Mouse (Mus musculus) layer of hippocampus, adult 2 months (tissue): ENCODE measurements around the gene Kdelr1. TPM values are rescaled to one million over a fixed set of nuclear protein-coding genes. Genes with fewer than 3 reads are reported as not detected.
A peak's percentile ranks its signal among the peaks of the same experiment; 100 is the strongest.
"Not testable (repeated sequence)": the region's sequence is repeated elsewhere in the genome, so short reads cannot be mapped to it uniquely, and the experiment has no call there.

Source experiments
- DNase-seq, 2 experiments: peaks; one replicate each; pipeline ENCODE4 v3.0.0; 2022; ENCODE audit warnings: low spot score in 2 of 2
- H3K27ac ChIP-seq: fragments of 200-600 bp; 2 replicates; pipeline ENCODE4 v1.8.1; 2022
- H3K4me3 ChIP-seq: fragments of 200-600 bp; 2 replicates; pipeline ENCODE4 v1.8.1; 2022; ENCODE audit warnings: mild to moderate bottlenecking
- CTCF ChIP-seq: fragments of 200-600 bp; conservative IDR thresholded peaks from 2 replicates; pipeline ENCODE4 v1.8.1; 2022; ENCODE audit warnings: antibody characterized with exemption, mild to moderate bottlenecking, moderate library complexity
- total RNA-seq, 2 experiments: library from RNA; stranded (reverse); gene quantifications; 2 replicates each; pipeline ENCODE4 v1.2.3; 2021

Gene Kdelr1
- total RNA-seq, 2 experiments from 2014 or later = 78.4 to 81.4 TPM

GRCm38 (mm10) chr7:45856950-45857901 lies 15.3 kb upstream of the Kdelr1 start:
- Histone ChIP-seq H3K27ac (no peak overlapping the region), H3K4me3 (peak overlapping the region; percentile 46)
- DNase-seq = no peak
- TF ChIP-seq CTCF = no peak

GRCm38 (mm10) chr7:45859008-45859407 lies 13.6 kb upstream of the Kdelr1 start:
- no peak overlapping the region for H3K4me3 ChIP-seq
- no peak overlapping the region for H3K27ac ChIP-seq
- no peak for TF ChIP-seq CTCF
- no peak for DNase-seq

GRCm38 (mm10) chr7:45862804-45863203 lies 9.8 kb upstream of the Kdelr1 start:
- Histone ChIP-seq H3K27ac (no peak overlapping the region), H3K4me3 (no peak overlapping the region)
- no peak for DNase-seq
- no peak for TF ChIP-seq CTCF

- no peak for TF ChIP-seq CTCF
- DNase-seq = no peak
- Histone ChIP-seq H3K27ac (no peak overlapping the region), H3K4me3 (no peak overlapping the region)
Measured at GRCm38 (mm10) chr7:45864435-45864834, 8.1 kb upstream of the Kdelr1 start.

- Histone ChIP-seq H3K4me3 (peak overlapping the region; percentile 55), H3K27ac (peak overlapping the region; percentile 65)
- no peak for TF ChIP-seq CTCF
- DNase-seq = peak; percentile 68 to 82
Measured at GRCm38 (mm10) chr7:45865925-45866910, 6.4 kb upstream of the Kdelr1 start.

- Histone ChIP-seq H3K27ac (no peak overlapping the region), H3K4me3 (no peak overlapping the region)
- TF ChIP-seq CTCF = no peak
- DNase-seq = no peak
Measured at GRCm38 (mm10) chr7:45867871-45868270, 4.7 kb upstream of the Kdelr1 start.

- DNase-seq = no peak
- no peak for TF ChIP-seq CTCF
- Histone ChIP-seq H3K27ac (no peak overlapping the region), H3K4me3 (no peak overlapping the region; the same call in 1 of the 2 replicates)
Measured at GRCm38 (mm10) chr7:45869107-45869670, 3.4 kb upstream of the Kdelr1 start.

- DNase-seq = no peak
- peak overlapping the region; percentile 24 for H3K4me3 ChIP-seq
- no peak for TF ChIP-seq CTCF
- H3K27ac ChIP-seq = no peak overlapping the region
Measured at GRCm38 (mm10) chr7:45869787-45870186, 2.8 kb upstream of the Kdelr1 start.

- no peak for TF ChIP-seq CTCF
- H3K27ac ChIP-seq = peak overlapping the region; percentile 39; the same call in 1 of the 2 replicates
- peak overlapping the region; percentile 39 for H3K4me3 ChIP-seq
- DNase-seq = no peak
Measured at GRCm38 (mm10) chr7:45870282-45871058, 2.1 kb upstream of the Kdelr1 start.

- peak; percentile 38 to 47 for DNase-seq
- H3K4me3 ChIP-seq = peak overlapping the region; percentile 96
- TF ChIP-seq CTCF = peak; percentile 72
- H3K27ac ChIP-seq = peak overlapping the region; percentile 90
Measured at GRCm38 (mm10) chr7:45873061-45873947, 732 bp downstream of the Kdelr1 start.

- H3K4me3 ChIP-seq = no peak overlapping the region
- no peak for TF ChIP-seq CTCF
- H3K27ac ChIP-seq = no peak overlapping the region
- DNase-seq = no peak
Measured at GRCm38 (mm10) chr7:45876895-45877294, 4.3 kb downstream of the Kdelr1 start.

GRCm38 (mm10) chr7:45878278-45878677 lies 5.7 kb downstream of the Kdelr1 start, which contains the start of gene Grin2d:
Gene Grin2d (minus strand): TSS chr7:45878378.
- H3K27ac ChIP-seq, DNase-seq, H3K4me3 ChIP-seq: not testable (repeated sequence)
